Mouse (Mus musculus) limb, embryonic 14.5 days (tissue): ENCODE measurements around the gene Rrp1b. TPM values are rescaled to one million over a fixed set of nuclear protein-coding genes. Genes with fewer than 3 reads are reported as not detected.

Experiments used
- ATAC-seq: fragments of 200-750 bp; cut with Nextera tagmentation; 2 replicates; pipeline ENCODE4 v1.8.0; 2017; ENCODE audit warnings: low read depth, moderate number of reproducible peaks, moderate TSS enrichment; ENCODE audit not compliant: low FRiP score
- DNase-seq: peaks from one replicate; pipeline ENCODE4 v3.0.0-alpha.2; 2015; ENCODE audit warnings: low spot score
- H3K27ac ChIP-seq: fragments of 300-500 bp; sonication (generic); replicated peaks from 2 replicates; pipeline ENCODE4 v1.5.1; 2014; ENCODE audit warnings: low read depth, mild to moderate bottlenecking, low read length, moderate library complexity, mixed read lengths
- H3K27me3 ChIP-seq: fragments of 300-500 bp; sonication (generic); 2 replicates; pipeline ENCODE4 v1.6.1; 2014; ENCODE audit warnings: low read length, mixed read lengths; ENCODE audit not compliant: control insufficient read depth, insufficient read depth
- H3K36me3 ChIP-seq: fragments of 300-500 bp; sonication (generic); 2 replicates; pipeline ENCODE4 v1.6.1; 2014; ENCODE audit warnings: mild to moderate bottlenecking, low read length, moderate library complexity, mixed read lengths; ENCODE audit not compliant: control insufficient read depth, insufficient read depth
- H3K4me1 ChIP-seq: fragments of 300-500 bp; sonication (generic); 2 replicates; pipeline ENCODE4 v1.6.1; 2014; ENCODE audit warnings: antibody characterized with exemption, low read length, mixed read lengths; ENCODE audit not compliant: control insufficient read depth, insufficient read depth
- H3K4me2 ChIP-seq: fragments of 300-500 bp; sonication (generic); replicated peaks from 2 replicates; pipeline ENCODE4 v1.6.1; 2014; ENCODE audit warnings: low read depth, mild to moderate bottlenecking, low read length, moderate library complexity; ENCODE audit not compliant: severe bottlenecking
- H3K4me3 ChIP-seq: fragments of 300-500 bp; sonication (generic); replicated peaks from 2 replicates; pipeline ENCODE4 v1.5.1; 2014; ENCODE audit warnings: low read length
- H3K9ac ChIP-seq: fragments of 300-500 bp; sonication (generic); 2 replicates; pipeline ENCODE4 v1.6.1; 2014; ENCODE audit warnings: mild to moderate bottlenecking, low read depth, low read length, moderate library complexity; ENCODE audit not compliant: severe bottlenecking
- H3K9me3 ChIP-seq: fragments of 300-500 bp; sonication (generic); 2 replicates; pipeline ENCODE4 v1.6.1; 2016; ENCODE audit warnings: low read length; ENCODE audit not compliant: control insufficient read depth
- POLR2A ChIP-seq: fragments of 200-500 bp; IDR thresholded peaks from 2 replicates; pipeline ENCODE4 v1.8.0; 2012; ENCODE audit warnings: inconsistent platforms, mild to moderate bottlenecking, moderate library complexity, borderline replicate concordance; ENCODE audit not compliant: insufficient read depth, insufficient read length; ENCODE audit errors: extremely low read depth
- WGBS: fragments of 180-500 bp; shearing (Covaris S2); extraction: QIAGEN DNeasy Blood & Tissue Kit; methylation state at CpG from one replicate; pipeline ENCODE4 v1.1.7; 2014; 5-methylcytosine and 5-hydroxymethylcytosine counted together
- polyA plus RNA-seq, 2 experiments: library from polyadenylated mRNA; depleted of rRNA in 1 of 2; stranded (reverse) in 1 of 2; unstranded in 1 of 2; fragments of >200 nt; fragmentation: Nextera tagmentation in 1 of 2; extraction: Ambion mirVana in 1 of 2; gene quantifications; 2 replicates each; pipeline versions ENCODE4 v1.2.1 to v1.2.3; 2012 to 2014

The Rrp1b gene
- polyA plus RNA-seq, 2 experiments: 36.2 to 57.4 TPM

DNA sequence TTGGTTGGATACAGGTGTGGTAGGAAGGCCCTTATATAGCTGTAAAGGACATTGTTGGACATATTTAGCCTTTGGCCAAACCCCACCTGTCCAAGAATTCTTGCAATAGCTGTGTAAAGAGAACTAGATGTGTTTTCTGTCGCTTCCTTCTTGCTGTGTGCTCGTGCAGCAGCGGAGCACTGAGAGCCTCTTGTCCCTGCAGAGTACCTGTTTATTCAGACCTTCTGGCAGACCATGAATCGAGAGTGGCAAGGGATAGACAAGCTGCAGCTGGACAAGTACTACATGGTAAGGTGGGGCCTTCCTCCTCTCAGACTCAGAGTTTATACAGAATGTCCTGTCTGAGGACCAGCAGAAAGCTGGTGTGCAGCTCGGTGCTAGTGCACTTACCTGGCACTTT is 12.5 kb downstream of the Rrp1b start:
- ATAC-seq (no peak), DNase-seq (no peak)
- no peaks in the 10 kb centered on the region for H3K4me1 ChIP-seq
- TF ChIP-seq POLR2A: no peak
- H3K4me2 ChIP-seq: no peak overlapping the region
- H3K27me3 ChIP-seq: no peaks in the 10 kb centered on the region
- 97% methylated on average over 5 of the region's 5 CpGs for WGBS
- no peak overlapping the region for H3K27ac ChIP-seq
- H3K4me3 ChIP-seq: no peak overlapping the region
- H3K36me3 ChIP-seq: peaks cover 73% of the 10 kb centered on the region
- H3K9me3 ChIP-seq: no peaks in the 10 kb centered on the region
- H3K9ac ChIP-seq: no peak overlapping the region

DNA sequence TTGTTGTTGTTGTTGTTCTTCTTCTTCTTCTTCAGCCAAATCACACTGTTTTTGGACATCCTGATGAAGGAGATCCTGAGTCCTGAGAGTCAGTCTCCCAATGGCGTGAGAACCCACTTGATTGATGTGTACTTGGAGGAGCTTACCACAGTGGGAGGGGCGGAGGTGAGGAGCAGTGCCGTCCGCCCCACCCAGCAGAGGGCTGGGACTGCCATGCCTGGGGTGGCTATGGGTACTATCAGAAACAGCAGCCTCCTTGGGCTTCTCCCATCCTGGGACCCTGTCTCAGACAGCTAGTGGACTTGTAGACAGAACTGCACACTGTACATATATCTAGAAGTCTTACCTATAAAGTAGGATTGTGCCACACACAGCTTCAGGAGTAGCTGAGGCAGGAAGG is 14.0 kb downstream of the Rrp1b start:
- no peak overlapping the region for H3K9ac ChIP-seq
- TF ChIP-seq POLR2A: no peak
- no peak overlapping the region for H3K4me2 ChIP-seq
- H3K27ac ChIP-seq: no peak overlapping the region
- ATAC-seq (no peak), DNase-seq (no peak)
- no peak overlapping the region for H3K4me3 ChIP-seq
- H3K36me3 ChIP-seq: peaks cover 88% of the 10 kb centered on the region
- 77% methylated on average over 4 of the region's 4 CpGs for WGBS
- H3K27me3 ChIP-seq: no peaks in the 10 kb centered on the region
- H3K9me3 ChIP-seq: no peaks in the 10 kb centered on the region
- no peaks in the 10 kb centered on the region for H3K4me1 ChIP-seq

DNA sequence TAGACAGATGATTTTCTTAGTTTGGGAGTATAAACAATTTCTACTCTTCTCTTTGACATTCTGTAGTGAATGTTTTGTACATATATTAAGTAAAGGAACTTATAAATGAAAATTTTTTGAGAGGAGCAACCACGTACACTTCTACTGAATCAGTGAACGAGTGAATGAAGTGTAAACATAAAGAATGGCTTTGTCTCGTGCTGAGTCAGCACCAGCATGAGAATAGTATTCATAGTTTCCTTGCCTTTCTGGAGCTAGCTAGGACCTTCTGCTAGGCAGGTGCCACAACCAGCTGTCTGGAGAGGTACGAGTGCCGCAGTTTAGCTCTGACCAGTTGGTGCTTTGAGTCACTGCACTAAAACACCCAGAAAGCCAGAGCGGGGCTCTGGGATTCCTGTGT is 14.7 kb downstream of the Rrp1b start:
- Histone ChIP-seq H3K9ac (no peak overlapping the region), H3K4me2 (no peak overlapping the region), H3K4me1 (no peaks in the 10 kb centered on the region), H3K4me3 (no peak overlapping the region), H3K9me3 (no peaks in the 10 kb centered on the region), H3K36me3 (peaks cover 93% of the 10 kb centered on the region), H3K27me3 (no peaks in the 10 kb centered on the region), H3K27ac (no peak overlapping the region)
- 90% methylated on average over 6 of the region's 6 CpGs for WGBS
- DNase-seq (no peak), ATAC-seq (no peak)
- TF ChIP-seq POLR2A: no peak

DNA sequence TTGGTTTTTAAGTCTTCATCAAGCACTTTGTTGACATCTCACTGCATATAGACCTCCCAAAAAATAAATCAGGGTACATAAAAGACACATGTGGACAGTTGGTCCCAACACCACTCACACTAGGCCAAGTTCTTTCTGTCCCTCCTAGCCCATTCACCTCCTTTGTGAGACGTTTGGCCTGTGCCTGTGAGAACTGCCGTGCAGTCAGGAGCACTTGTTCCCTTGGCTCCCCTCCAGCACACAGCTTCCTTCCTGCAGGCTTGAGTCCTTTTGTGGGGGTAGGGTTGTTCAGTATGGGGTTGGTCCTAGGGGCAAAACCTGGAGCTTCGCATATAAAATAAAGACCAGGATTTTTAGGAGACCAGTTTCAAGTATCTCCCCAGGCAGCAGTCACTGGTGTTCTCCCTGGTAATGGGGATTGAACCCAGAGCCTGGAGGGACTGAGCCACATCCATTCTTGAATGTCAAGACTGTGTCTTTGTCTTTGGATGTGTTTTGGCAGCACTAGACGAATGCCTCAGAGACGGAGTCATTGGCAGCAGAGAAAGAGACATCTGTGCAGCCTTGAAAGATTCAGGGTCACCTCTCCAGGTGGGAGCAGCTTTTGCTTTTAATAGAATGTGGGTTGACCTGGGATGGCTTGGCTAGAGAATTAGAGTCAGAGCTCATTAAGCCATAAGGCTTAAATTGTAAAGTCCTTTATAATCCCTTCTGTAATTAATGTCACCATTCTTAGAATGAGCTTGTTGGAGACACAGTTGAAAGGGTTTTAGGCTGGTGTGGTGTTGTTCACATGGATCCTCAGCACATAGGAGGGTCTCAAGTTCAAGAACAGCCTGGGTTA is 16.6 kb downstream of the Rrp1b start:
- H3K36me3 ChIP-seq: peaks cover 97% of the 10 kb centered on the region
- H3K27me3 ChIP-seq: no peaks in the 10 kb centered on the region
- H3K4me3 ChIP-seq: no peak overlapping the region
- H3K9ac ChIP-seq: no peak overlapping the region
- H3K9me3 ChIP-seq: no peaks in the 10 kb centered on the region
- no peaks in the 10 kb centered on the region for H3K4me1 ChIP-seq
- H3K4me2 ChIP-seq: no peak overlapping the region
- TF ChIP-seq POLR2A: no peak
- ATAC-seq (no peak), DNase-seq (no peak)
- WGBS: 78% methylated on average over 5 of the region's 5 CpGs
- H3K27ac ChIP-seq: no peak overlapping the region

DNA sequence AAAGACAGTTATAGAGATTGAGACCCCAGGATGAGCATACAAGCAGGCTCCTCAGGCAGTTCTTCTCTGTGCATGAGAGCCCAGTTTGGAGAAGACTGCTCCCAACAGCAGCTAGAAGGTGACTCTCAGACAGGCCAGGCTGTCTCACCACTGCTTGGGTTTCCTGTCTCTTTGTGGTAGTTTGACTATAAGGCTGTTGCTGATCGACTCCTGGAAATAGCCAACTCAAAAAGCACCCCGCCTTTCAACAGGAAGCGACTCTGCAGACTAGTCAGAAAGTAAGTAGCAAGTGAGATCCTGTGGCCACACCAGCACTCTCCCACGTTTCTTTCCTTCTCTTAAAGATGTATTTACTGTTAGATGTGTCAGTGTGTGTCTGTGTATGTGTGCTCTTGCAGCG is 17.8 kb downstream of the Rrp1b start:
- H3K27me3 ChIP-seq: no peaks in the 10 kb centered on the region
- ATAC-seq (no peak), DNase-seq (no peak)
- peaks cover 97% of the 10 kb centered on the region for H3K36me3 ChIP-seq
- no peak overlapping the region for H3K4me3 ChIP-seq
- no peak overlapping the region for H3K27ac ChIP-seq
- 84% methylated on average over 5 of the region's 5 CpGs for WGBS
- no peak overlapping the region for H3K9ac ChIP-seq
- H3K4me2 ChIP-seq: no peak overlapping the region
- H3K9me3 ChIP-seq: no peaks in the 10 kb centered on the region
- TF ChIP-seq POLR2A: no peak
- H3K4me1 ChIP-seq: no peaks in the 10 kb centered on the region
